Mouse (Mus musculus) brain, embryonic 14.5 days (tissue): ENCODE measurements around the gene Igsf11.

ENCODE experiments used
- CTCF ChIP-seq: fragments of 200-500 bp; IDR thresholded peaks from 2 replicates; pipeline ENCODE4 v1.5.1; 2012; ENCODE audit warnings: inconsistent platforms, mild to moderate bottlenecking, moderate library complexity, borderline replicate concordance; ENCODE audit not compliant: insufficient read depth, insufficient read length; ENCODE audit errors: extremely low read depth
- POLR2A ChIP-seq: fragments of 200-500 bp; IDR thresholded peaks from 2 replicates; pipeline ENCODE4 v1.6.1; 2012; ENCODE audit warnings: mild to moderate bottlenecking, inconsistent platforms, borderline replicate concordance; ENCODE audit not compliant: poor library complexity, insufficient read depth, insufficient read length, severe bottlenecking; ENCODE audit errors: extremely low read depth

GRCm38 (mm10) chr16:38958801-38959200, 66.3 kb downstream of the Igsf11 start:
- TF ChIP-seq CTCF (no peak), POLR2A (no peak)
